Mouse (Mus musculus) neural tube, embryonic 12.5 days (tissue): ENCODE measurements at regions not wholly inside any gene's neighbourhood (a gene's known extent, or its start where the extent isn't known, plus 50 kb on each side); places are given as distances from the start of the nearest gene placed in this dataset.
A peak's percentile ranks its signal among the peaks of the same experiment; 100 is the strongest.

Source experiments
- ATAC-seq: fragments of 200-750 bp; cut with Nextera tagmentation; 2 replicates; pipeline ENCODE4 v1.8.0; 2017; ENCODE audit warnings: low read depth, mild to moderate bottlenecking, moderate TSS enrichment, moderate library complexity; ENCODE audit not compliant: low FRiP score
- H3K27ac ChIP-seq: fragments of 300-500 bp; sonication (generic); 2 replicates; pipeline ENCODE4 v1.5.1; 2016
- H3K27me3 ChIP-seq: fragments of 300-500 bp; sonication (generic); replicated peaks from 2 replicates; pipeline ENCODE4 v1.6.1; 2016; ENCODE audit warnings: mild to moderate bottlenecking
- H3K36me3 ChIP-seq: fragments of 300-500 bp; sonication (generic); 2 replicates; pipeline ENCODE4 v1.6.1; 2016; ENCODE audit warnings: mild to moderate bottlenecking
- H3K4me1 ChIP-seq: fragments of 300-500 bp; sonication (generic); 2 replicates; pipeline ENCODE4 v1.6.1; 2016
- H3K4me2 ChIP-seq: fragments of 300-500 bp; sonication (generic); replicated peaks from 2 replicates; pipeline ENCODE4 v1.6.1; 2016; ENCODE audit warnings: mild to moderate bottlenecking
- H3K4me3 ChIP-seq: fragments of 300-500 bp; sonication (generic); 2 replicates; pipeline ENCODE4 v1.5.1; 2016
- H3K9ac ChIP-seq: fragments of 300-500 bp; sonication (generic); 2 replicates; pipeline ENCODE4 v1.6.1; 2016; ENCODE audit warnings: mild to moderate bottlenecking
- H3K9me3 ChIP-seq: fragments of 300-500 bp; sonication (generic); 2 replicates; pipeline ENCODE4 v1.6.1; 2016; ENCODE audit warnings: mild to moderate bottlenecking
- WGBS: fragments of 180-500 bp; shearing (Covaris S2); methylation state at CpG from one replicate; pipeline ENCODE4 v1.1.7; 2016; 5-methylcytosine and 5-hydroxymethylcytosine counted together

DNA sequence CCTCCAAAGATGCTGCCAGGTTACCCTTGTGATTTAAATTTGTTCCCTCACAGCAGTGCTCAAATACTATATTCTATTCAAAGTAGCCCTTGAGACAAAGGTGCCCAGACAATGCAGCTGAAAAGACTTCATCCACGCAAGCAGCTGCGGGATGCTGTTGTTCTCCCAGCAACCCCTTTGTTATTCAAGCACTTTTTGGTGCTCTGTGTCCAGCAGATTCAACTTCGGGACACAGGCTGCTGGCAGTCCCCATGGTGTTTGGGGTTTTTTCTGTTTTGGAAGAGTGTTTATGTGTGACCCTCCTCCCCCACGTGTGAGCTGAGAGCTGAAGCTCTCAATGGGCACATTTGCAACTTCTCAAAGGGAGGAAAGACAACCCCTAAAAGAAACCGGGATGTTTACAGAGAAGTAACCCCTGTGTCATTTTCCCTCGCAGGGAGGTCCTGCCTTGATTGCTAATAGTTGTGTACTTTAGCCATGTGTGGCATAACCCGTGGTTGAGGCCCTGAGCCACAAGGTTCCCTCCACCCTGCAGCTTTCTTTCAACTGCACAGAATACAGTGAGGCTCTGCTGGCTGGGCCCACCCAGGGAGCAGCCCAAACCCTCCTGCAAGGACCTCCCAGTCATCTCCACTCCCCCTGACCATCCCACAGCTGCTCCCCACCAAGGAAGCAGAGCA is 108.9 kb downstream of the Hsd17b3 start:
- WGBS, result 2% methylated on average over 7 of the region's 7 CpGs
- Histone ChIP-seq H3K27me3 (no peaks in the 10 kb centered on the region), H3K27ac (no peak overlapping the region), H3K4me1 (peaks cover 15% of the 10 kb centered on the region), H3K9me3 (no peaks in the 10 kb centered on the region), H3K9ac (no peak overlapping the region), H3K4me2 (no peak overlapping the region), H3K4me3 (no peak overlapping the region), H3K36me3 (no peaks in the 10 kb centered on the region)
- ATAC-seq, result peak; percentile 73

DNA sequence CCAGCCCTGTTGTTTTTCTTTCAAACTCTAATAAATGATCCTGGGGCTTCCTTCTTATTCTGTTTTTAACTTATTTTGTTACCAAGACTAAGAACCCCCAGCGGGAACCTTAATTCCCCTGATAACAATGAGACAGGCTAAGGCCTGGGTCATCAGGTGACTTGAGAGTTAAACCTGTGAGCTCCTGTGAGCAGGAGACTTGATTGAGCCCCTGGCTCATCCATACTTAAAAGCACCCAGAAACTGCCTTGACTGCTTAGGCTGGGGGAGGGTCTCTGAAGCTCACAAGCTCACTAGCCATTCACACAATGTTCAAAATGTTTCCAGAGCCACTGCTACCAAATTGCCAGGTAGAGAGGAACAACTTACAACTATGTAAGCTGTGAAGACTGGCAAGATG is 109.4 kb downstream of the Hsd17b3 start:
- no peak overlapping the region for H3K4me3 ChIP-seq
- H3K9ac ChIP-seq, result no peak overlapping the region
- no peak overlapping the region for H3K27ac ChIP-seq
- H3K9me3 ChIP-seq, result no peaks in the 10 kb centered on the region
- WGBS, result 14% methylated on average over 1 of the region's 1 CpGs
- no peaks in the 10 kb centered on the region for H3K36me3 ChIP-seq
- no peak for ATAC-seq
- no peak overlapping the region for H3K4me2 ChIP-seq
- H3K27me3 ChIP-seq, result no peaks in the 10 kb centered on the region
- peaks cover 15% of the 10 kb centered on the region for H3K4me1 ChIP-seq

DNA sequence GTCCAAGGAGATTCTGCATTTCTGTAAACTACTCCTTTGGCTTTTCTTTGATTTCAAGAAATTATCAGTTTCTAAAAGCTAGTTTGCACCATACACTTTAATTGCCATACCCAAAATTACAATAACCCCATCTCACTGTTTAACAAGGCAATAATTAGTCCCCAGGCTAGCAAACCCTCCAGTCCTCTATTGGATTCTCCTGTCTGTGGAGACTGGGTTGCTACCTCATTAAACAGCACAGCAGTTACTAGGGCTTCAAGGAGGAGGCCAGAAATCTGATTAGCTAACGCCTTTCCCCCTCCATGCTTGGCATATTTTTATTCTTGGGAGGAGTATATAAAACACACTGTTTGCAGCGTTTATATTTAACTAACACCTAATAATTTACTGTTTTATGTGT is 119.1 kb downstream of the Hsd17b3 start:
- Histone ChIP-seq H3K27me3 (no peaks in the 10 kb centered on the region), H3K36me3 (no peaks in the 10 kb centered on the region), H3K4me3 (no peak overlapping the region), H3K9ac (no peak overlapping the region), H3K4me1 (no peaks in the 10 kb centered on the region), H3K27ac (no peak overlapping the region), H3K4me2 (no peak overlapping the region), H3K9me3 (no peaks in the 10 kb centered on the region)
- no peak for ATAC-seq
- WGBS, result 75% methylated on average over 2 of the region's 2 CpGs

DNA sequence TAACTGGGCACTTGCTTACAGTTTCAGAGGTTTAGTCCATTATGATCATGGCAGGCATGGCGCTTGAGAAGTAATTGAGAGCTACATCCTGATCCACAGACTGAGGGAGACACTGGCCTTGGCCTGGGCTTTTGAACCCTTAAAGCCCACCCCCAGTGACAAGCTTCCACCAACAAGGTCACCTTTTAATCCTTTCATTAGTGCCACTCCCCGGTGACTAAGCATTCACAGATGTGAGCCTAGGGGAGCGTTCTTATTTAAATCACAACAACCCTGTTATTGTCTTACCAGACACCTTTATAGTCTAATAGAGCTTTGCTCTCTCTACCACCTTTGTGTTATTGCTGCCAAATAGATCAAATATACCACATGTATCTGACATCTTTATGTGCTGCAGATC is 120.4 kb downstream of the Hsd17b3 start:
- ATAC-seq, result no peak
- no peak overlapping the region for H3K4me2 ChIP-seq
- no peaks in the 10 kb centered on the region for H3K9me3 ChIP-seq
- H3K4me1 ChIP-seq, result no peaks in the 10 kb centered on the region
- H3K4me3 ChIP-seq, result no peak overlapping the region
- H3K27me3 ChIP-seq, result no peaks in the 10 kb centered on the region
- no peak overlapping the region for H3K9ac ChIP-seq
- H3K27ac ChIP-seq, result no peak overlapping the region
- 54% methylated on average over 3 of the region's 3 CpGs for WGBS
- H3K36me3 ChIP-seq, result no peaks in the 10 kb centered on the region

DNA sequence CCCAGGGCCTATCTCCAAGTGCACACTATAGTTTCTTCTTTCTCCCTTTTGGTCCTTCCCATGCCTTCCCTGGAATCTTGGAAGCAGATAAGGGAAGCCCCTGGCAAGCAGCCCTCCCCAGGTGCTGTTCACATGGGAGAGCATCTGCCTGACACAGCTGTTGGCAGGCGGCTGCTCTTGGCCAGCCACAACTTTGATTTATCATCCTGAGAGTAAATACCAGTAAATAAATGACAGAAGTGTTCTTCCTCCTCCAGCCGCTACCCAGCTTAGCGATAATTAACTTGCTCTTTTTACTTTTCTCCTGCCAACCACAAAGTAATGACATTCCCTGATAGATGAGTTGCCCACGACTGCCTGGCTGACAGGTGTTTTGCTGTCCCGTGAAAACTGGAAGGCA is 131.9 kb downstream of the Hsd17b3 start:
- Histone ChIP-seq H3K4me2 (no peak overlapping the region), H3K4me3 (no peak overlapping the region), H3K4me1 (peaks cover 9% of the 10 kb centered on the region), H3K27ac (no peak overlapping the region), H3K27me3 (no peaks in the 10 kb centered on the region), H3K9ac (no peak overlapping the region), H3K9me3 (peaks cover 9% of the 10 kb centered on the region; the same call in 1 of the 2 replicates), H3K36me3 (no peaks in the 10 kb centered on the region)
- 21% methylated on average over 5 of the region's 5 CpGs for WGBS
- no peak for ATAC-seq

DNA sequence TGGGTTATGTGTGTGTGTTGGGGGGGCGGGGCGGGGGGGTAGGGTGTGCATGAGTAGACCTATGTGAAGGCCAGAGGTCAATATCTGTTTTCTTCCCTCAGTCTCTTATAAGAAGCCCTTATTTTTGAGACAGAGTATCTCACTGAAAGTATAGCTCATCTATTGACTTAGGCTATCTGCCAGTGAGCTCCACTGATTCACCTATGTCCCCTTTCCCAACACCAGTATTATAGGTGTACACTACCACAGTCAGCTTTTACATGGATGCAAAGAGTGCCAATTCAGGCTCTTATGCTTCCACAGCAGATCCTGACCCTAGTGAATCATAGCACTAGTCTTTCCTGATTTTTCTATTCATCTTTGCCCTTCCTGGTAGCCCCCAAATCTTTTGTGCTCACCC is 134.7 kb downstream of the Hsd17b3 start:
- no peak for ATAC-seq
- Histone ChIP-seq H3K27me3 (0 out of 2 replicates have a peak, but pooled peaks cover 5% of the 10 kb centered on the region), H3K4me2 (no peak overlapping the region), H3K4me3 (no peak overlapping the region), H3K27ac (no peak overlapping the region), H3K4me1 (peaks cover 25% of the 10 kb centered on the region), H3K9me3 (peaks cover 6% of the 10 kb centered on the region; the same call in 1 of the 2 replicates), H3K9ac (no peak overlapping the region), H3K36me3 (no peaks in the 10 kb centered on the region)
- WGBS, result 81% methylated on average over 2 of the region's 2 CpGs

DNA sequence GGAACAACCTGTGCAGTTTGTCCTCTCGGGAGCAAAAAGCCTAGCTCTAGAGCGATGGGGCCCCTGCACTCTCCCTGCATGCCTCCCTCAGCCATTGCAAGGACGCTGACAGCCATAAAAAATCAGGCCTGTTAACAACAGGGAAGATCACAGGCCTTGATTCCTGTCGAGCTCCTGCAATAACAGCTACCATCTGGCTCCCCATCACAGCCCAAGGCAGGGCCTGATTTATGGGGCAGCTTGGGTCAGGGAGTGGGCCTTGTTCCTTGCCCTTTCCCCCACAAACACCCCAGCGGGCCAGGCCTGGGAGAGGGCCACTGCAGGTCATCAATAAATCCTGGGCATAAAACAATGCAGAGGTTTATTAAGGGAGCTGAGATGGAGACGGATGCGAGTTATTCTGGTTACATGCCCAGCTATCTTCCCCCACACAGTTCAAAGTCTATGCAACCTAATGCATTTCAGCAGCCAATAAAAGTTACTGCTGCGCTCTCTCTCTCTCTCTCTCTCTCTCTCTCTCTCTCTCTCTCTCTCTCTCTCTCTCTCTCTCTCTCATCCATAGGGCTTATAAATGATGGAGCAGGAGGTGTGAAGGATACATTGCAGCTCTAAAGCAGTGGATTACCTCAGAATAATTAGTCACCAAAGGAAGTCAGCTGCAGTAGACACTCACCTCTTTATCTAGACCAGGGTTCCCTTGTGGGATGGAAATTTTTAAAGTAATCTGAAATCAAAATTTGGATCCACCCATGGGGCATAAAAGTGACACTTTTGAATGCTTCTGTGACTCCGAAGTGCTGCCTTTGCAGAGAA is 136.9 kb downstream of the Hsd17b3 start:
- peaks cover 25% of the 10 kb centered on the region for H3K4me1 ChIP-seq
- 3% methylated on average over 9 of the region's 9 CpGs for WGBS
- ATAC-seq, result peak; percentile 84
- H3K27me3 ChIP-seq, result peaks cover 15% of the 10 kb centered on the region
- no peak overlapping the region for H3K9ac ChIP-seq
- H3K4me2 ChIP-seq, result peak overlapping the region; percentile 32
- no peaks in the 10 kb centered on the region for H3K9me3 ChIP-seq
- H3K27ac ChIP-seq, result peak overlapping the region; percentile 22; the same call in 1 of the 2 replicates
- no peak overlapping the region for H3K4me3 ChIP-seq
- H3K36me3 ChIP-seq, result no peaks in the 10 kb centered on the region

DNA sequence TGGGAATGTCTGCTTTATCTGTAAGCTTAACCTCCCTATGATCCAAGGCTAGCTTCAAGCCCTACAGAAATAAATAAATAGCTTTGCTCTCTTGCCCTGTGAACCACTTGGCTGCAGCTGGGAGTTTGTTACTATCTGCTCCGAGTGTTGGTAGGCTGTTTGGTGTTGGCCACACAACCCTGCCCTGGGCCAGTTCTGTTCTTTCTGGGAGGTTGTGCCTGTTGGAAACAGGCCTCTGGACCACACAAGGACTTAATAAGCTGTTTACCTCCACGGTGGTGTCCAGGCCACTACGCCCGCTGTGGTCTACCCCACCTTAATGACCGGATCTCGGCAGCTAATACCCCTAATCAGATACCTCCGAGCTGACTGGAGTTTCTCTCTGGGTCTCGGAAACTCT is 136.1 kb downstream of the Ercc6l2 start:
- no peak for ATAC-seq
- Histone ChIP-seq H3K4me2 (no peak overlapping the region), H3K9me3 (no peaks in the 10 kb centered on the region), H3K36me3 (no peaks in the 10 kb centered on the region), H3K9ac (no peak overlapping the region), H3K27ac (0 out of 2 replicates have a peak overlapping the region, but pooled peaks have one; percentile 22), H3K4me3 (no peak overlapping the region; the same call in 1 of the 2 replicates), H3K4me1 (peaks cover 25% of the 10 kb centered on the region), H3K27me3 (peaks cover 15% of the 10 kb centered on the region)
- WGBS, result 15% methylated on average over 8 of the region's 8 CpGs
